Mouse (Mus musculus) layer of hippocampus, postnatal 36 days (tissue): ENCODE results near the gene Kdm2b. TPM values are rescaled to one million over a fixed set of nuclear protein-coding genes. Genes with fewer than 3 reads are reported as not detected.

Experiments
- DNase-seq, 2 experiments: peaks; one replicate each; pipeline ENCODE4 v3.0.0; 2022
- total RNA-seq, 2 experiments: library from RNA; stranded (reverse); gene quantifications; 2 replicates each; pipeline ENCODE4 v1.2.3; 2021

Kdm2b gene
- total RNA-seq, 2 experiments from 2014 or later, result 35.3 to 43.9 TPM

DNA sequence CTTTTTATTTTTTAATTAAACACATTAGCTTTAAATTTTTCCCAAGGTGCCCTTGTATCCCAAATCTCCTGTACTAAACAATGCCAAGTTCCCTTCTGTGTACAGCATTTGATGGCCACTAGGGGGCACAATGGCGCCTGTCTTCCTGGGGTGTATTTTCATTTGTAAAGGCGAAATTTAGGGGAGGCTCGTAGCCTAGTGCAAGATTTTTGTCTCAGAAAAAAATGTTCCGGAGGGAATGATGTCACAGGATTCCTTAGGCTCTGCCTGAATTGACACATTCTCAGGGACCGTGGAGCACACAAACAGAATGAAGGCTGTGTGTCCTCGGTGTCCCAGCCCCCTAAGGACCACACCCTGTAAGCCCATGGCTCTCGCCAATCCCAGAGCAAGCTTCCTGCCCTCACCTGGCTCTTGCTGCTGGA lies 64.1 kb downstream of the Kdm2b start:
- DNase-seq, result peak; percentile 54 to 55

DNA sequence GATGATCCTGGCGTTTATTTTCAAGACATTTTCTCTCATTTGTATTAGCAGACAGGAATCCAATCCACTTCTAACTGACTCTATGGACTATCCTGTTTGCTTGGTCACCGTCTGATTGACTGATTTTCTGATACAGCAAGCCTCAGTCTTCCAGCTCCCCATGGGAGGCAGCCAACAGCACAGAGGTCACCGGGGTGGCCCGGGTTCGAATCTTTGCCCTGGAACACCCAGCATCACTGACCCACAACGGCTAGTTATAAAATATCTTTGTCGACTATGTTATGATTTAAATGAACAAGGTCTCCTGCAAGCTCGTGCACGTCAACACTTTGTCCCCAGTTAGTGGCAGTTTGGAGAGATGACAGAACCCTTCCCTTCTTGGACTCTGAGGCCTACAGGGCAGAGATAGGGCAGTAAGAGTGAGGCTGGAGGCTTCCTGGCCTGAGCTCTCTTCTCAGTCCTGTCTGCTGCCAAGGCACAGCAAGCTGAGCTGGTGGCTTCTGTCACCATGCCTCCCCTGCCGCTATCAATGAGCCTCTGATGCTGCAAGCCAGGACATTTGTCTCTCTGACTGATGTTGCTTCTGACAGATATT lies 65.7 kb downstream of the Kdm2b start:
- no peak for DNase-seq

DNA sequence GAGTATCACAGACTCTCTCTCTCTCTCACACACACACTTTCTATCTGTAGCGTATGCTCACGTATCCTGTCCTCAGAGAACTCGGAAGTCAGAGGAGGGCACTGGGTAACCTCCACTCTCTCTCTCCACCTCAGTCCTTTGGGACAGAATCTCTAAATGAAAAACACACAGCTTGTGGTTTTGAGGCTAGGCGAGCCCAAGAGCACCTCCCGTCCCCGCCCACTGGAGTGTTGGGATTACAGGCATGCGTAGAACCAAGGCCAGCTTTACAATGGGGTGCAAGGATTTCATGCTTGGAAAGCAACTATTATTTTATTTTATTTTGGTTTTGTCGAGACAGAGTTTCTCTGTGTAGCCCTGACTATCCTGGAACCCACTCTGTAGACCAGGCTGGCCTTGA lies 67.7 kb downstream of the Kdm2b start:
- no peak for DNase-seq

DNA sequence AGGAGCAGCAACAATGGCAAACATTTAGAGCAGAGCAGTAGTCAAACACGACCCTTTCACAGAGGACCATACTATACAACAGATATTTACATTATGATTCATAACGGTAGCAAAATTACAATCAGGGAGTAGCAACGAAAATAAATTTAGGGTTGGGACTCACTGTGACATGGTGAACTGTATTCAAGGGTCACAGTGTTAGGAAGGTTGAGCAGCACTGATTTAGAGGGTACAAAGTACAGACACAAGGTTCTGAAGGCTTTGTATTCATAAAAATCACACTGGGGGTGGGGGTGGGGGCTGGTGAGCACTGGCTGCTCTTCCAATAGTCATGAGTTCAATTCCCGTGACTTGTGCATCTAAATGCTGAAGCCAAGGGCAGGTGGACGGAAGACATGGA lies 69.1 kb downstream of the Kdm2b start:
- no peak for DNase-seq

DNA sequence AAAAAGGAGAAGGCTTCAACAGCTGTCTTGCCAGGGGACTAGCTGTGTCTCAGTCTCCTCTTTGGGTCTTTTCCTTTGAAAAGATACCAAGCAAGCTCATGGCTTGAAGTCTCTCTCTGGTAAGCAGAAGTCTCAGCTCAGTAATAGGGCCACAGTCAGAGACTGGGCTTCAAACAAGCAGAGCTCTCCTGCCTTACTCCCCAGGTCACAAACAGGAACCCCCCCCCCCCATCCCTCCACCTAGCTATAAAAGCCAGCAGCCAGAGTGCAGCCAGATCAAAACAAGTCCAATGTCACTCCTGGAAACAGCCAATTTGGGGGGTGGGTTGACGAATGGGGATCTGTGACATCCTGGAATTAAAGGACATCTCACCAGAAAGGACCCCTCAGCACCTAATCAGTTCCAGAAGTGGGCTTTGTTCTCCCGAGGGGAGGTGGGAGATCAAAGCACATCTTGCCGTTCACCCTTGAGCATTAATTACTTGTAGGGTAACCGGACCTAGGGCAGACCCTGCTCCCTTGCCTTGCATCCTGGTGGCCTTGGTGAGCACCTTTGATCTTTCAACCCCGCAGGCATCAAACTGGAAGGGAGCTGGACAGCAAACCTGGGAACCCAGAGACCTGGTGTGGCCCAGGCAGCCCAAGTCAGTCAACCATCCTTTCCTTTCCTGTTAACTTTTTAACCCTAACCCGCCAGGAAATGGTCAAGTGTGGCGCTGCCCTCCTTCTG lies 71.5 kb downstream of the Kdm2b start:
- DNase-seq, result no peak

DNA sequence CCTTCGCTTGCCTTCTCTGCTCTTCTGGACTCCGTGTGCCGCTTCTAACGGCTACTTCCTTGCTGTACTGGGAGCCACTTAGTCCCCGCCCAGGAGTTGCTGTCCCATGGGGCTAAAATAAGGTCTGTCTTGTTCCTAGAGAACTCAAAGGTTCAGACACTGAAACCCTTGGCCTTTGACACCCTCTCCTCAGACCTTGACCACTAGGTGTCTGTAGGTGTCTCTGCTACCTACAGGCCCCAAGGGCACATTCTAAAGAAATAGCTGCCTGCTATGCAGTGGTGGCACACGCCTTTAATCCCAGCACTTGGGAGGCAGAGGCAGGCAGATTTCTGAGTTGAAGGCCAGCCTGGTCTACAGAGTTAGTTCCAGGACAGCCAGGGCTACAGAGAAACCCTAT lies 73.5 kb downstream of the Kdm2b start:
- DNase-seq, result no peak

DNA sequence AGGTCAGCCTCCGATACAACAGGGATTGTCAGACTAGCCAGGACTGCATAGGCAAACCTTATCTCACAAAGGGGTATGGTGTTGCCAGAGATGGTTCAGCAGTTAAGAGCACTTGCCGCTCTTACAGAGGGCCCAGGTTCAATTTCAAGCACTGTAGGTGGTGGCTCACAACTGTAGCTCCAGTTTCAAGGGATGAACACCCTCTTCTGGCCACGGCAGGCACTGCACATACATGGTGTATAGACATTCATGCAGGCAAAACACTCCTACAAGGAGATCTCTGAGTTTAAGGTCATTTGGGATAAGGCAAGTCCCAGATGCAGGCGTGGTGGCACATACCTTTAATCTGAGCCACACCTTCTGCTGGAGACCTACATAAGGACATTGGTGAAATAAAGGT lies 76.8 kb downstream of the Kdm2b start:
- DNase-seq, result no peak

DNA sequence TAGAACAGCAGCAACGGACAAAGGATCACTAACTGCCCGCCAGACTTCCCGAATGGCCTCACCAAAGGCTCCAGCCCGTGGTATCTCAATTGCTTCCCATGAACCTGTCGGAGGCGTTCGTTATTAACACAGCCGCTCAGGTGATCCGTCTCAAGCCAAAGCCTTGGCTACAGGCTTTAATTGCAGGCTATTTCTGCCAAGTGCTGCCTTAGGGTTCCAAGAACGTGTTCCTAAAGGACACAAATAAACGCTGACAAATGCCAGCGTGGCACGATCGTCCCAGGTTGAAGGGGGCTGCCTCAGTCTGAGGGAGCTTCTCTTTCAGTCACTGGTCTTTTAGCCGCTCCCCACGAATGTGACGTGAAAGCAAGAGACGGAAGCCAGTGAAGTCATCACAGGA lies 80.1 kb downstream of the Kdm2b start:
- no peak for DNase-seq

DNA sequence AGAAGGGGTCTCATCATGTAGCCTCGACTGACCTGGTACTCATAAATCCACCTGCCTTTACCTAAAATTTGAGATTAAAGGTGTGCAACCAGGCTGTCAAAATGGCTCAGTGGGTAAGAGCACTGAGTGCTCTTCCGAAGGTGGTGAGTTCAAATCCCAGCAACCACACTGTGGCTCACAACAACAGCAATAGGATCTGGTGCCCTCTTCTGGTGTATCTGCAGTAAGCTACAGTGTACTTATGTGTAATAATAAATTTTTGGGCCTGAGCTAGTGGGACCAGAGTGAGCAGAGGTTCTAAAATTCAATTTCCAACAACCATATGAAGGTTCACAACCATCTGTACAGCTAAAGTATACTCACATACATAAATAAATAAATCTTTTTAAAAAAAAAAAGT lies 81.6 kb downstream of the Kdm2b start:
- DNase-seq, result no peak

DNA sequence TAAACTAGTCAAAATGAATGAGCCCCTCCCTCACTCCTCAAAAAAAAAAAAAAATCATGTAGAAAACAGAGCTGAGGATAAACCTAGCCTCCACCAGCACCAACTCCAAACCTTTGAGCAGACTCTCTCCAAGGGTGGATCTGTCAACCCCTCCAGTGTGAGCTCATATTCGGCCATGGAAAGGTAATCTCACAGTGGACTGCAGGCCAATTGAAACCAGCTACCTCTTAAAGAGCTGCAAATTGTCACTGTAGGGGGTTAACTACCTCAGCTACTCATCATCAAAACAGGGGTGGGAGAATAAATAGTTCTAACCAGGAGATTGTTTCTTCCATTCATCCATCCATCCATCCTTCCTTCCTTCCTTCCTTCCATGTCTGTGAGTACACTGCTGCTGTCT lies 82.4 kb downstream of the Kdm2b start:
- no peak for DNase-seq

DNA sequence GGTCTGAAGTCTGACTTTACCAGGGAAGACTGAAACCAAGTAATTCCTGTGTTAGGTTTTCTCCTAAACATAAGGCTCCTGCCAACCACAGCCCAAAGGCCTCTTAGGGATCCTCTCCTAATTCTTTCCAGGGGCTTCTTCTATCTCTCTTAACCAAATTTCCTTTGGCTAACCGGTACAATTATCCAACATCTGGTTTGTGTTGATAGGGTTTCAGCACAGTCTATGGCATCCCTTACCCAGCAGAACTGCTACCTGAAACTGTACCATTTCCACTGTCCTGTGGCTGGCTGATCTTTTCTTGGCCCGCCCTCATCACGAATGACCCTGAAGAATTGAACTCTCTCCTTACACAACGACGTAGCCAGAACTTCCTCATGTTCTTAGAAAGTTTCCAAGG lies 86.5 kb downstream of the Kdm2b start:
- no peak for DNase-seq

DNA sequence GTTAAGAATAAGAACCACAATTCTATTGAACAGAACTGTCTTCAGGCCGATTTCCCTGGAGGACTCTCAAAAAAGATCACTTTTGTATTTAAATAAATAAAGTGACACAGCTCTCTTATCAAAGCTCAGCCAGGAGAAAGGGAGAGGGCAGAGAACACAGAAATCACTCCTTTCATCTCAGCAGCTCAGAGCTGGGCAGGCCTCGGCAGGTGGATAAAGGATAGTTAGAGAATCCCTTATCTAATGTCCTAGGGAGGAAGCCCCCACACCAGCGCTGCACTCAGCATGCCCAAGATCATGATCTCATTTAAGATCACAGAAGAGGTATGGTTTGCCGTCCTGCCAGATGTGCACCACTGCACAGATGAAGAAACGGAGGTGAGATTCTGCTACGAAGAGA lies 87.4 kb downstream of the Kdm2b start:
- DNase-seq, result no peak

DNA sequence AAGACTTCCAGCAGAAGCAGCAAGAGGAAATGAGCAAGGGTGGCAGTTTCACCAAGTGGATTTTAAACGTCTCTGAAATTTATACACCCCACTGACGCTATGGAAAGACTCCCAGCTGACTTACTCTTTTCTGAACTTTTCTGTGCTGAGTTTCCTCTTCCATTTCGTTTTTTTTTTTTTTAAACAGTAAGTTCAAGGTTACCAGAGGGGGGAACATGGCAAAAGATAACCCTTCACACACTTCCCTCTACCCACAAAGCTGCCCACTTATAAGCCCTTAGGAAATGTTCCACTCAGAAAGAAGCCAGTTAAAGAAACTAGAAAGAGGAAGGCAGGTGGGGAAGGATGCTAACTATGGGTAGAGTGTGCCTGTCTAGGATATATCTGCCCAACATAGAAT lies 88.0 kb downstream of the Kdm2b start:
- no peak for DNase-seq

DNA sequence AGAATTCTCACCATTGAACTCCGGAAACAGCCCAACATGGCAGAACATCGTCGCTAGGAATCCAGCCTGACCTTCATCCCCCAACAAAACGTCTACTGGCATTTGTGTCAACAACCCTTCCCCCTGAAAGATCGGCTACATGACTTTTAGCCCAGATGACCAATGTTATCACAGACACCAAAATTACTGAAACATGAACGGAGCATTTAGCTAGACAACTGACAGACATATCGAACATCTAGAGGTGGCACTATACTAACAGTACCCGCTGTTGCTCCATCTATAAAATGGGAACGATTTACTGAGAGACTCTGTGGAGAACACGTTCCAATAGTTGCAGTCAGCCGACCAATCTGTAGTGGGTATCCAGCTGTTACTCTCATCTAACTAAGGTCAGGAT lies 88.4 kb downstream of the Kdm2b start:
- no peak for DNase-seq

DNA sequence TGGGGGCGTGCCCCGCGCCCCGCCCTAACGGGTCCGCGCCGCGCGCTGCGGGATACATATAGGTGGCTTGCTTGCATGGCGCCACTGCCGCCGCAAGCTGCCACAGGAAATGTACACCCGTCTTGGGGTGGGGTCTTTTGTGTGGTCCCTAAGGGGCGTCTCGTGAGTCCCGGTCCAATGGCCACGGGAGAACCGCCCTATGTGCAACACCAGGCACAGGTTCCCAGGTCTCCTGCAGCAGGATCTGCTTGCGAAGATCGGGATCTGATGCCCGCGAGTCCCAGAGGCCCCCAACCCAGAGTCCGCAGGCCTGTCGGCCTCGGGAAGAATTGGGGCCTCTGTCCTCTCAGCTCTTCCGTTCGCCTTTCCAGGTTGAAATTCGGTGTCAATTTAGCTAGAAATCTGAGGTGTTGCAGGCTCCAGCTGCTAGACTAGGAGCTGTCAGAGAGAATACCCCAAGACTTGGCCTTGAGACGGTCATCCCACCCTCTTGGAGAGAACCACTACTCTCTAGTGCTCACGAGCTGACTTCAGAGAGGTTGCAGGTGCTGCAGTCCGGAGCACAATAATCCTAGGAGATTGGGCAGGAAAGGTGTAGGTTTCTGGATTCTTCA lies 89.0 kb downstream of the Kdm2b start:
- DNase-seq, result no peak

DNA sequence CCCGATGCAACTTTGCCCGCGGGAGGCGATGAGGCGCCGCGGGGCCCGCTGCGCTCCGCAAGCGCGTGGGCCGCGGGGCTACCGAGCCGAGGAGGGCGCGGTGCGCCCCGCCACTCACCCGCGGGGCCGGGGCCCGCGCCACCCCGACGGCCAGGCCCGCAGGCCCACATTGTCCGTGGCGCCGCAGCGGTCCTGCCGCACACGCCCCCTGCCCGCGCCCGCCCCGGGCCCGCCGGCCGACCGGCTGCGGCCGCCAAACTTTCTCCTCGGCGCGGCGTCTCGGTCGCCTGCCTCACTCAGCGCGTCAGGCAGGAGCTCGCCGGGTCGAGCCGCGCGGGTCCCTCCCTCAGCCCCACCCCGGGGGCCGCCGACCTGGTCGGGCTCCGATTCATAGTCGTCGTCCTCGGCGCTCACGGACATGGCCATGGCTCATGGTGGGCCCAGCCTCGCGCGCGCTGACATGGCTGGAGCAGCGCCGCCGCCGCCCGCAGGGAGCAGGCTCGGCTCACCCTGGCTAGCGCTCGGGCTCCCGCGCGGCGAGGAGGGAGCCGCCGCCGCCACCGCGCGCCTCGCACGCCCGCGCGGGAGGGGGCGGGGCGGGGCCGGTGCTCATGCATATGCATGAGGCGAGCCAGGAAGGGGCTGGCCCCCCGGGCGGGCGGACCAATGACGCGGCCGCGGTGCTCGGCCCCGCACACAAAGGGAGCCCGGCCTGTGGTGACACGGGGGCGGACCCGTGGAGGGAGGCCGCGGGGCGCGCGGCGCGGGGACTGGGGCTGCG lies 89.7 kb downstream of the Kdm2b start:
- peak; percentile 78 to 85 for DNase-seq

DNA sequence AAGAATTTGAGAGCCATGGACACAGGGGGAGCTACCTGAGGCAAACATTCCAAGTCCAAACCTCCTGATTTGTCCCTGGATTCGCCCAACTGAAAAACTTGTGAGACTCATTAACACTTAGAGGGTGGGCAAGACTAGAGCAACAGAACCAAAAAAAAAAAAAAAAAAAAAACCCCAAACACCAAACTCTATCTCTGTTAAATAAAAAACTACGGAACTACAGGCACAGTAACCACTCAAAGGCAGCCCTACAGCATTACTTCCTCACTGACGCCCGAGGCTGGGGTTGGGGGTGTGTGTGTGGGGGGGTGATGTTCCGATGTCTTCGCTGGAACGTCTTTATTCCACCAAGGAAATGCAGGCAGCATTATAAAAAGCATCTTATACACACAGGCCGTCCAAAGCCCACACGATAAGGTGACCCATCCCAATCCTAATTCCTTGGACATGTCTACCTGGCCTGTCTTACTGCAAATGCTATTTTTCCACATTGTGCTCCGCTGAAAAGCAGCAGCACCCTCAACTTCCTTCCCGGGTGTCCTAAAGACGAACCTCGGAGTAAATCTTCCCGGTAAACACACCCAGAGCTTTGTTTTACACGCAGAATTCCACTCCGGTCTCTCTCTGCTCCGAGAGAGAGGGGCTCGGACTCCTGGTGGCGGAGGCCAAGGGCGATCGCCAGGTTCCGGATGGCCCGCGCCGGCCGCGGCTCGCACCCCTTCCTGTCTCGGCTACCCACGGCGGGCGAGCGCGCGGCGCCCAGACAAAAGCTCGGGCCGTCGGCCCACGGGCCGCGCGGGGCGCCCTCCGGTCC lies 90.5 kb downstream of the Kdm2b start:
- no peak for DNase-seq

DNA sequence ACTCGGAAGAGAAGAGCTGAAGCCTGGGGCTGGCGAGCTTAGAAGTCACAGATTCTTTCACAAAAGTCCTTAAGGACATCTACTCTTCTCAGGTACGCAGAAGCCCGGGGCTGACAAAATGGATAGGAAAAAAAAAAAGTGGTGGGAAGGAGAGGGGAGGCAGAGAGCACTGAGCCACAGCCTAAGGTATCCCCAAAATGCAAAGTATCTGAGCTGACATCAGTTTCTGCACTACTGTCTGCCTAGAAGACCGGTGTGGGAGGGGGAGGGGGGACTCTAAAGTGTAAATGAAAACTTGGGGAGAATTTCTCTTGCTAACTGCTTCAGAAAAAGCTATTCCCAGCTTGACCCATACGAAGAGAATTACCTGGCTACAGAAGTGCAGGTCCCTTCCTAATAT lies 91.5 kb downstream of the Kdm2b start:
- no peak for DNase-seq

DNA sequence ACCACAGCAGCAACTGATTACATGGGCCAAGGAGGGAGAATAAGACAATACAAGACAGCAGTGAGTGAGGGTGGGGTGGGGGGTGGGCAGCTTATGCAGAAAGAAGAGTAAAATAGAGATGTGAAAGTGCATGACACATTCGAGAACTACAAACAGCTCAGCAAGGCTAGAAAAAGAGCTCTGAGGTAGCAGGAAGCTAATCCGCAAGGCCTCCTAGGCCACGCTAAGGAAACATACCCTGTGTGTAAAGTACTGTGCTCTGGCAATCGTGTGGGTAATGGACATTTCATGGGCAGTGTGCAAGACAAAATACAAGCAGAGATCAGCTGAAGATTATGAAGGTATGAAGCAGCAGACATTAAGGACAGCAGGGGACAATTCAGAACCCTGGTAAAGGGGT lies 94.8 kb downstream of the Kdm2b start:
- DNase-seq, result no peak

DNA sequence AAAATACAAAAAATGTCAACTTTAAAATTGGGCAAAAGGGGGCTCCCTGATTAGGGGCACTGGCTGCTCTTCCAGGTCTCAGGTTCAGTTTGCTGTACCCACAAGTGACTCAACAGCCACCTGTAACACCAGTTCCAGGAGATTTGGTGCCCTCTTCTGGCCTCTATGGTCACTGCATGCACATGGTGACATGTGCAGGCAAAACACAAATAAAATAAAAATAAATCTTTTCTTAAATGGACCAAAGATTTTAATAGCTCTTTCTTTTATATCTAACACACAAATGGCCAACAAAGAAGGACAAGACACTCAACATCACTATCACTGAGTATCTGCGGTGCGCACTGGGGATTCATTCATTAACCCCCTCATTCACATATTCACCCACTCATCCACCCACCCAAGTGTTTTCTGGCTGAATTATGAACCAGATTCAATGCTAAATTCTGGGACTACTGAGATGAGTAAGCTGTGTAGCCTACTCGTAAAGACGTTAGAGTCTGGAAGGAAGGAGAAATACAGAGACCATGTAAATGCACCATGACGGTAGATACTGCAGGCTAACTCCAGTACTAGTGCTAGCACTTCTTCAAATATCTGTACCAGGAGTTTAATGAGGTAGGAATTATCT lies 95.5 kb downstream of the Kdm2b start:
- peak in 1 of 2 experiments; percentile 53 for DNase-seq

DNA sequence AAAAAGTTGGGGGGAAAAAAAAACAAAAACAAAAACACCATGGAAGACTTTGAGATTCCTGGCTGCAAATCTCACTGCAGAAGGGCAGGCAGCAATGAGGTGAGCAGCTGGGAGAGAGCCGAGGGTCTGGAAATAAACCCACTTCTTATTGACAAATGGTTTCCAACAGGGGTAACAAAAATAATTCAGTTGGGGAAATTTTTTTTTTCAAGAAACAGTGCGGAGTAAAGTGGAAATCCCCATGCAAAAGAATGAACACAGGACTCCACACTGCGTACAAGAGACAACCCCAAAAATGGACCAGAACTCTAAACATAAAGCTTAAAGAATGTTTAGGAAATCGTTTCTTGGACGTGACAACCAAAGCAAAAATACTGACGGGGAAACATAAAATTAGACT lies 96.4 kb downstream of the Kdm2b start:
- no peak for DNase-seq

DNA sequence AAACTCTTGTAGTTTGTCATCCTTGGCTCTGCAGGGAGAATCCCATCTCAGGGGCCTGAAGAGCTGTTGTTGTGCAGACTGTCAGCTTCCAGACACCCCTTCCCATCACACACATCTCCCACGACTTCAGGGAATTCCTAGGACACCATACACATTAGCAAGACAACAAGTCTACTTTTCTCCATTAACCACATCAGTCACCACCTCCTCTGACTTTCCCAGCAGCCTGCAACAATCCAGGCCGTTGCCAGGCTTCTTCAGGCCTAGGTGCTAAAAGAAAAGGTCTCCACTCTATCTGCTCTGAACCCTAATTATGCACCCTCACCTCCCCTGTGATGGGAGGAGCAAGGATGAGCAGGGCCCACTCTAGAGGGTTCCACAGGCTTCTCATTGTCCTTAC lies 99.2 kb downstream of the Kdm2b start:
- no peak for DNase-seq
